In genomic region chr5:65513506-65513905, GRCm38 (mm10) we compare ENCODE assay signal across 37 mouse cellular contexts. TPM values are rescaled to one million over a fixed set of nuclear protein-coding genes. Genes with fewer than 3 reads are reported as not detected.
DNase-seq lines count a peak whose midpoint lies in the region; ATAC-seq and TF ChIP-seq lines count a peak whose summit lies in the region.
"Had no signal": no experiment of that assay in that cellular context is flagged by ENCODE, and none has a peak within 500 bp of the region (broad histone marks: within the 10 kb centered on the region; RNA-seq: fewer than 3 reads in every experiment).

No protein-coding gene starts in this region.

- TF ChIP-seq EP300 in stomach, postnatal 0 days (optimal IDR thresholded peaks at IDR 0.05) = no peak

- H3K9ac ChIP-seq in embryonic facial prominence, embryonic 14.5 days (ENCODE audit: low read depth, low read length) = no peak overlapping the region
- no peak overlapping the region for H3K9ac ChIP-seq in limb, embryonic 14.5 days (ENCODE audit: low read depth, low read length, severe bottlenecking)
- no peak overlapping the region for H3K9ac ChIP-seq in stomach, postnatal 0 days (ENCODE audit: low read length)
- H3K9ac ChIP-seq: embryonic facial prominence, embryonic 12.5 days; forebrain, embryonic 15.5 days; hindbrain, embryonic 15.5 days; limb, embryonic 12.5 days; liver, embryonic 12.5 days; liver, postnatal 0 days; midbrain, embryonic 13.5 days; neural tube, embryonic 13.5 days had no signal

- DNase-seq in embryonic facial prominence, embryonic 14.5 days (ENCODE audit: low spot score) = peak; percentile 16
- DNase-seq in embryonic facial prominence, embryonic 10.5 days (ENCODE audit: low spot score) = no peak
- DNase-seq in limb, embryonic 14.5 days (ENCODE audit: low spot score) = peak; percentile 40
- no peak for DNase-seq in limb, embryonic 10.5 days (ENCODE audit: low spot score)
- peak; percentile 70 for DNase-seq in adipocyte (ENCODE audit: low spot score)
- no peak for DNase-seq in stomach, postnatal 0 days (ENCODE audit: low spot score)
- no peak for DNase-seq in layer of hippocampus, postnatal 36 days
- DNase-seq: adrenal gland, adult 2 months; cerebellum, adult 11 months; cerebellum, adult 9-10 months; cerebellum, postnatal 36 days; gastrocnemius, adult 2 months; kidney, adult 18-20 months; liver, postnatal 0 days; retina, postnatal 1 day; right cerebral cortex, postnatal 14 days; thymus, adult 18-20 months; thymus, postnatal 25 days had no signal

- peaks cover 7% of the 10 kb centered on the region; the same call in 1 of the 2 replicates for H3K4me1 ChIP-seq in embryonic facial prominence, embryonic 14.5 days (ENCODE audit: control insufficient read depth, insufficient read depth, low read length)
- peaks cover 12% of the 10 kb centered on the region for H3K4me1 ChIP-seq in embryonic facial prominence, embryonic 10.5 days
- H3K4me1 ChIP-seq in limb, embryonic 14.5 days (ENCODE audit: control insufficient read depth, insufficient read depth, low read length) = peaks cover 4% of the 10 kb centered on the region; the same call in 1 of the 2 replicates
- peaks cover 4% of the 10 kb centered on the region; the same call in 1 of the 2 replicates for H3K4me1 ChIP-seq in limb, embryonic 10.5 days
- H3K4me1 ChIP-seq in stomach, postnatal 0 days (replicated peaks; ENCODE audit: control insufficient read depth, insufficient read depth) = no peaks in the 10 kb centered on the region
- H3K4me1 ChIP-seq: forebrain, embryonic 10.5 days; forebrain, embryonic 15.5 days; hindbrain, embryonic 15.5 days; limb, embryonic 12.5 days; liver, embryonic 12.5 days; midbrain, embryonic 13.5 days; neural tube, embryonic 13.5 days had no signal

- H3K27me3 ChIP-seq in embryonic facial prominence, embryonic 14.5 days (replicated peaks; ENCODE audit: control insufficient read depth, insufficient read depth, low read length) = no peaks in the 10 kb centered on the region
- H3K27me3 ChIP-seq in embryonic facial prominence, embryonic 10.5 days (replicated peaks; ENCODE audit: low read depth, poor library complexity, severe bottlenecking) = no peaks in the 10 kb centered on the region
- H3K27me3 ChIP-seq in limb, embryonic 14.5 days (ENCODE audit: control insufficient read depth, insufficient read depth, low read length) = no peaks in the 10 kb centered on the region
- H3K27me3 ChIP-seq in limb, embryonic 10.5 days (ENCODE audit: low read depth, poor library complexity, severe bottlenecking) = no peaks in the 10 kb centered on the region
- no peaks in the 10 kb centered on the region for H3K27me3 ChIP-seq in stomach, postnatal 0 days (ENCODE audit: control insufficient read depth, insufficient read depth, low read length)
- H3K27me3 ChIP-seq: embryonic facial prominence, embryonic 12.5 days; forebrain, embryonic 15.5 days; hindbrain, embryonic 15.5 days; limb, embryonic 12.5 days; liver, embryonic 12.5 days; midbrain, embryonic 13.5 days; neural tube, embryonic 13.5 days had no signal

- H3K36me3 ChIP-seq in embryonic facial prominence, embryonic 14.5 days (ENCODE audit: control insufficient read depth, insufficient read depth, low read length) = no peaks in the 10 kb centered on the region
- H3K36me3 ChIP-seq in embryonic facial prominence, embryonic 10.5 days (replicated peaks) = no peaks in the 10 kb centered on the region
- no peaks in the 10 kb centered on the region for H3K36me3 ChIP-seq in limb, embryonic 14.5 days (ENCODE audit: control insufficient read depth, insufficient read depth, low read length)
- H3K36me3 ChIP-seq in limb, embryonic 10.5 days = no peaks in the 10 kb centered on the region
- no peaks in the 10 kb centered on the region for H3K36me3 ChIP-seq in stomach, postnatal 0 days (ENCODE audit: control insufficient read depth, insufficient read depth, low read length)
- H3K36me3 ChIP-seq: embryonic facial prominence, embryonic 12.5 days; forebrain, embryonic 10.5 days; forebrain, embryonic 15.5 days; hindbrain, embryonic 10.5 days; hindbrain, embryonic 15.5 days; limb, embryonic 12.5 days; liver, embryonic 12.5 days; midbrain, embryonic 13.5 days; neural tube, embryonic 13.5 days had no signal

- TF ChIP-seq POLR2A in limb, embryonic 14.5 days (IDR thresholded peaks at IDR 0.05; ENCODE audit: borderline replicate concordance, extremely low read depth, insufficient read depth, insufficient read length) = no peak

- no peak for ATAC-seq in embryonic facial prominence, embryonic 14.5 days (ENCODE audit: low read depth)
- no peak for ATAC-seq in limb, embryonic 14.5 days (ENCODE audit: low FRiP score, low read depth)
- ATAC-seq in stomach, postnatal 0 days (ENCODE audit: low FRiP score, low TSS enrichment) = no peak
- ATAC-seq: forebrain, embryonic 15.5 days; inflammation-experienced regulatory T-cells, adult 6 months; liver, embryonic 12.5 days; liver, postnatal 0 days; midbrain, embryonic 13.5 days had no signal

- no peaks in the 10 kb centered on the region for H3K9me3 ChIP-seq in embryonic facial prominence, embryonic 14.5 days (ENCODE audit: control insufficient read depth, low read length)
- no peaks in the 10 kb centered on the region for H3K9me3 ChIP-seq in embryonic facial prominence, embryonic 10.5 days
- H3K9me3 ChIP-seq in limb, embryonic 14.5 days (ENCODE audit: control insufficient read depth, low read length) = no peaks in the 10 kb centered on the region
- H3K9me3 ChIP-seq in limb, embryonic 10.5 days (replicated peaks) = no peaks in the 10 kb centered on the region
- no peaks in the 10 kb centered on the region for H3K9me3 ChIP-seq in stomach, postnatal 0 days (ENCODE audit: control insufficient read depth, low read length)
- H3K9me3 ChIP-seq: forebrain, embryonic 10.5 days; forebrain, embryonic 15.5 days; hindbrain, embryonic 10.5 days; hindbrain, embryonic 15.5 days; limb, embryonic 12.5 days; liver, embryonic 12.5 days; midbrain, embryonic 13.5 days; neural tube, embryonic 13.5 days had no signal

- 0 out of 2 replicates have a peak overlapping the region, but pooled peaks have one; percentile 15 for H3K27ac ChIP-seq in embryonic facial prominence, embryonic 14.5 days (replicated peaks; ENCODE audit: low read depth, low read length)
- H3K27ac ChIP-seq in embryonic facial prominence, embryonic 10.5 days (replicated peaks) = no peak overlapping the region
- no peak overlapping the region for H3K27ac ChIP-seq in limb, embryonic 14.5 days (replicated peaks; ENCODE audit: low read depth, low read length)
- H3K27ac ChIP-seq in limb, embryonic 10.5 days = no peak overlapping the region
- H3K27ac ChIP-seq in stomach, postnatal 0 days (replicated peaks) = peak overlapping the region; percentile 53; the same call in 1 of the 2 replicates
- H3K27ac ChIP-seq: embryonic facial prominence, embryonic 12.5 days; forebrain, embryonic 10.5 days; forebrain, embryonic 15.5 days; gastrocnemius, adult 2 months; hindbrain, embryonic 10.5 days; hindbrain, embryonic 15.5 days; limb, embryonic 12.5 days; liver, embryonic 12.5 days; macrophage; midbrain, embryonic 13.5 days; neural tube, embryonic 13.5 days had no signal

- H3K4me2 ChIP-seq in embryonic facial prominence, embryonic 14.5 days (ENCODE audit: low read depth, low read length) = no peak overlapping the region
- H3K4me2 ChIP-seq in limb, embryonic 14.5 days (replicated peaks; ENCODE audit: low read depth, low read length, severe bottlenecking) = no peak overlapping the region
- H3K4me2 ChIP-seq in stomach, postnatal 0 days (replicated peaks; ENCODE audit: low read depth) = no peak overlapping the region
- H3K4me2 ChIP-seq: embryonic facial prominence, embryonic 12.5 days; forebrain, embryonic 15.5 days; hindbrain, embryonic 15.5 days; limb, embryonic 12.5 days; liver, embryonic 12.5 days; midbrain, embryonic 13.5 days; neural tube, embryonic 13.5 days had no signal

- H3K4me3 ChIP-seq in embryonic facial prominence, embryonic 14.5 days (ENCODE audit: low read depth, low read length) = no peak overlapping the region
- H3K4me3 ChIP-seq in embryonic facial prominence, embryonic 10.5 days = no peak overlapping the region
- no peak overlapping the region for H3K4me3 ChIP-seq in limb, embryonic 14.5 days (replicated peaks; ENCODE audit: low read length)
- no peak overlapping the region for H3K4me3 ChIP-seq in limb, embryonic 10.5 days
- no peak overlapping the region for H3K4me3 ChIP-seq in stomach, postnatal 0 days (ENCODE audit: low read depth, low read length)
- H3K4me3 ChIP-seq: embryonic facial prominence, embryonic 12.5 days; forebrain, embryonic 10.5 days; forebrain, embryonic 15.5 days; gastrocnemius, adult 2 months; hindbrain, embryonic 10.5 days; hindbrain, embryonic 15.5 days; limb, embryonic 12.5 days; liver, embryonic 12.5 days; midbrain, embryonic 13.5 days; neural tube, embryonic 13.5 days had no signal

- TF ChIP-seq CTCF in stomach, postnatal 0 days (IDR thresholded peaks at IDR 0.05; ENCODE audit: low read depth) = no peak

- 42% methylated on average over 3 of the region's 3 CpGs for WGBS in embryonic facial prominence, embryonic 14.5 days
- WGBS in embryonic facial prominence, embryonic 10.5 days = 72% methylated on average over 3 of the region's 3 CpGs
- 56% methylated on average over 3 of the region's 3 CpGs for WGBS in limb, embryonic 14.5 days
- 81% methylated on average over 3 of the region's 3 CpGs for WGBS in limb, embryonic 10.5 days
- WGBS in stomach, postnatal 0 days = 45% methylated on average over 3 of the region's 3 CpGs

RNA-seq across cellular contexts. Expression of gene Gm43552, which starts 20.9 kb away (rescaled TPM):
- not detected in 2 replicates for polyA plus RNA-seq in embryonic facial prominence, embryonic 14.5 days (2014; fragmentation: Nextera tagmentation; extraction: Ambion mirVana)
- not detected in 2 replicates for polyA plus RNA-seq in embryonic facial prominence, embryonic 10.5 days (2016; fragmentation: Nextera tagmentation; extraction: Ambion mirVana)
- polyA plus RNA-seq in limb, embryonic 14.5 days (2012; rRNA removed) = not detected in 2 replicates
- polyA plus RNA-seq in limb, embryonic 14.5 days (2014; fragmentation: Nextera tagmentation; extraction: Ambion mirVana) = not detected in 2 replicates
- polyA plus RNA-seq in limb, embryonic 10.5 days (2016; fragmentation: Nextera tagmentation; extraction: Ambion mirVana) = not detected in 2 replicates
- polyA plus RNA-seq in stomach, postnatal 0 days (2015; fragmentation: Nextera tagmentation; extraction: Ambion mirVana) = not detected in 2 replicates
- 1 to 10 TPM; 4.5 to 7.7 TPM for total RNA-seq in layer of hippocampus, postnatal 36 days (2021)
- total RNA-seq: gastrocnemius, adult 2 months; megakaryocyte-erythroid progenitor cell, adult 5-6 weeks; MEL had no signal
- polyA plus RNA-seq: embryonic facial prominence, embryonic 12.5 days; forebrain, embryonic 10.5 days; forebrain, embryonic 15.5 days; frontal cortex, adult 2 months; heart, embryonic 14.5 days; hindbrain, embryonic 10.5 days; hindbrain, embryonic 15.5 days; inflammation-experienced regulatory T-cells, adult 6 months; kidney, embryonic 16.5 days; large intestine, adult 2 months; limb, embryonic 12.5 days; liver, embryonic 12.5 days; liver, postnatal 0 days; lung, embryonic 16.5 days; macrophage; midbrain, embryonic 13.5 days; neural tube, embryonic 13.5 days; spleen, adult 2 months had no signal

RNA-seq across cellular contexts. Expression of gene Smim14, which starts 23.5 kb away (rescaled TPM):
- 144 and 146 TPM in 2 replicates for polyA plus RNA-seq in embryonic facial prominence, embryonic 14.5 days (2014; fragmentation: Nextera tagmentation; extraction: Ambion mirVana)
- polyA plus RNA-seq in embryonic facial prominence, embryonic 10.5 days (2016; fragmentation: Nextera tagmentation; extraction: Ambion mirVana) = 56.0 and 69.3 TPM in 2 replicates
- 76.7 and 93.7 TPM in 2 replicates for polyA plus RNA-seq in limb, embryonic 14.5 days (2012; rRNA removed)
- 137 and 138 TPM in 2 replicates for polyA plus RNA-seq in limb, embryonic 14.5 days (2014; fragmentation: Nextera tagmentation; extraction: Ambion mirVana)
- polyA plus RNA-seq in limb, embryonic 10.5 days (2016; fragmentation: Nextera tagmentation; extraction: Ambion mirVana) = 44.1 and 67.0 TPM in 2 replicates
- polyA plus RNA-seq in stomach, postnatal 0 days (2015; fragmentation: Nextera tagmentation; extraction: Ambion mirVana) = 355 and 360 TPM in 2 replicates
- 100 to 1,000 TPM; 162 to 169 TPM for total RNA-seq in layer of hippocampus, postnatal 36 days (2021)

RNA-seq across cellular contexts. Expression of gene Ube2k, which starts 23.5 kb away (rescaled TPM):
- polyA plus RNA-seq in embryonic facial prominence, embryonic 14.5 days (2014; fragmentation: Nextera tagmentation; extraction: Ambion mirVana) = 122 and 130 TPM in 2 replicates
- 214 and 216 TPM in 2 replicates for polyA plus RNA-seq in embryonic facial prominence, embryonic 10.5 days (2016; fragmentation: Nextera tagmentation; extraction: Ambion mirVana)
- 70.9 and 107 TPM in 2 replicates for polyA plus RNA-seq in limb, embryonic 14.5 days (2012; rRNA removed)
- polyA plus RNA-seq in limb, embryonic 14.5 days (2014; fragmentation: Nextera tagmentation; extraction: Ambion mirVana) = 134 and 137 TPM in 2 replicates
- 218 and 228 TPM in 2 replicates for polyA plus RNA-seq in limb, embryonic 10.5 days (2016; fragmentation: Nextera tagmentation; extraction: Ambion mirVana)
- polyA plus RNA-seq in stomach, postnatal 0 days (2015; fragmentation: Nextera tagmentation; extraction: Ambion mirVana) = 130 and 136 TPM in 2 replicates
- 100 to 1,000 TPM; 131 to 135 TPM for total RNA-seq in layer of hippocampus, postnatal 36 days (2021)

Comparison
In these comparisons a context has a peak if more than half of its experiments do, and no peak if none do; other contexts are left out.
1. DNase-seq: peak in embryonic facial prominence, embryonic 14.5 days (single experiment), limb, embryonic 14.5 days (single experiment) and adipocyte (single experiment); none in embryonic facial prominence, embryonic 10.5 days (single experiment), limb, embryonic 10.5 days (single experiment), stomach, postnatal 0 days (single experiment) and layer of hippocampus, postnatal 36 days (0 of 2).
2. H3K27ac ChIP-seq: peak in embryonic facial prominence, embryonic 14.5 days (single experiment) and stomach, postnatal 0 days (single experiment); none in embryonic facial prominence, embryonic 10.5 days (single experiment), limb, embryonic 14.5 days (single experiment) and limb, embryonic 10.5 days (single experiment).